Mouse (Mus musculus) monocyte, adult 2 months (primary cell): Measurements from ENCODE around the gene Cks1brt.
"Not testable (repeated sequence)": the region's sequence is repeated elsewhere in the genome, so short reads cannot be mapped to it uniquely, and the experiment has no call there.

ENCODE experiments used
- DNase-seq, 2 experiments: peaks; one replicate each; pipeline ENCODE4 v3.0.0; 2022; ENCODE audit warnings: low spot score in 2 of 2, low read depth in 1 of 2

Gene Cks1brt

GRCm38 (mm10) chr8:85151624-85152023, at the start of gene Cks1brt:
TSS of gene Cks1brt (plus strand) at chr8:85151924.
- DNase-seq, result no peak

DNA sequence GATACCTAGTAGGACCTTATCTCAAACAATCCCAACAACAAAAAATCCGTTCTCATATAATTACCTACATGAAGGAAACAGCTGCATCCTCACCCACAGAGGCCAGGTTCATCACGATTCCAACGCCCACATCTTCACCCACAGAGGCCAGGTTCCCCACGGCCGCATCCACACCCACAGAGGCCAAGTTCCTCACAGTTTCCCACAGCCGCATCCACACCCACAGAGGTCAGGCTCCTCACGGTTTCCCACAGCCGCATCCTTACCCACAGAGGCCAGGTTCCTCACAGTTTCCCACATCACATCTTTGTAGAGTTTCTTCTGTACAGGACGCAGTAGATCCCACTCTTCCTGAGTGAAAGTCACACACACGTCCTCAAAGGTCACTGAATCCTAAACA, 38.5 kb upstream of the Cks1brt start:
- no peak for DNase-seq

DNA sequence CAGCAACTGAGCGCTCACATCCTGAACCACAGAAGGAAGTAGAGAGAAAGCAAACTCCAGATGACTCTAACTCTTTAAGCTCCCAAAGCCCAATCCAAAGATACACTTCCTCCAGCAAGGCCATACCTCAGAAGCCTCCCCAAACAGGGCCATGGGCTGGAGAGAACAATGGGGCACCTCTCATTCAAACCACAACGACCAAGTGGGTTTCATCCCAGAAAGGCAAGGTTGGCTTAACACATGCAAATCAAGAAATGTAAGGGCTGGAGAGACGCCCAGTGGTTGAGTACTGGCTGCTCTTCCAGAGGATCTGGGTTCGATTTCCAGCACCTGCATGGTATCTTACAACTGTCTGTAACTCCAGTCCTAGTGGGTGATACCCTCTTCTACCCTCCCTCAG, 36.2 kb upstream of the Cks1brt start:
- no peak for DNase-seq

GRCm38 (mm10) chr8:85116984-85117383, 34.7 kb upstream of the Cks1brt start:
- no peak for DNase-seq

DNA sequence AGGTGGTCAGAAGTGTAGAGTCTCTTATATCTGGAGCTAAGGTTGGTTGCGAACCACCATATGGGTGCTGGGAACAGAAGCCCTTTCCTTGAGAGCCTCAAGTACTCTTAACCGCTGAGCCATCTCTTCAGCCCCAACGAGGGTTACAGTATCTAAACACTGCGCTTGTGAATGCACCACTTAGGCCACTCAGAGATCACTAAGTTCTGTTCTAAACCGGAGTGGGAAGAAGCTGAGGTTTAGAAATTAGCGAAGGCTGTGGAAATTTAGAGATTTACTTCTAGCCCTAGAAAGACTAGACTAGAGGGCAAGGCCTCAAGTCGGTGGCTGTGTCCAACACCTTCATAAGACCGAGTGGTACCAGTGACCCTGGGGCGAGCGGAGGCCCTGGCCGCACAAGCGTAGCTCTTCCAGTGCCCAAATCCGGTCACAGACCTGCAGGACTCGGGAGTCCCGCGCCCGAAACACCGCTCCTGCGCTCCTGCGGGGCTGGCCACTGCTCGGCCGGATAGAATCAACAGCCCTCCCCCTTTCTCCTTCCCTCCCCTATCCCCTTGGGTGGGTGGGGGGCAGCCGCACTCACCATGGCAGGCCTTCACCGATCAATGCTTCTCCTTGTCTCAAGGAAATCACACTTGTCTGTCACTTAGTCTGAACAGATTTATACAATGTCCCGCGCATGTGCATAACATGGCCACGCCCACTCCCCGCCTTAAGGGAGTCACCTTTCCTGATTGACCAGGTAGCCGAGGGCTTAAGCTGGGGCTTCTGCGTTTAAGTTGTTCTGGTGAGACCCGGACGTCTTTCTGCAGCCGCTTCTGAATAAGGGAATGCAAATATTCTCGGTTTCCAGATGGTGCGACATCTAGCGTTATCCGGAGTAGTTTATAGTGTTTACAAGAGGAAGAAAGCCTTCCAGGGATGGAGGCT, 32.4 kb upstream of the Cks1brt start:
- DNase-seq, result no peak

DNA sequence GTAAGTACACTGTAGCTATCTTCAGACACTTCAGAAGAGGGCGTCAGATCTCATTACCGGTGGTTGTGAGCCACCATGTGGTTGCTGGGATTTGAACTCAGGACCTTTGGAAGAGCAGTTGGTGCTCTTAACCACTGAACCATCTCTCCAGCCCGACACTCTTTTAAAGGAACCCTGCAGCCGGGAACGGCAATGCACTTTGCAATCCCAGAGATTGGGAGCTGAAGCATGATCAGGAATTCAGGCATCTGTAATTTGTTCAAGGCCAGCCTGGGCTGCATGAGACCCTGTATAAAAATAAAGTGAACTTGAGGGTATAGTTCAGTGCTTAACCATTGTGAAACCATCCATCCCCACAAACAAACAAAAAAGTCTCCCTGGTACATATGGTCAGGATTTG, 31.5 kb upstream of the Cks1brt start:
- DNase-seq, result not testable (repeated sequence)

- DNase-seq, result no peak
Observed at GRCm38 (mm10) chr8:85122995-85123394, 28.7 kb upstream of the Cks1brt start, which contains the start of gene Zfp791. TSS of gene Zfp791 (minus strand) at chr8:85123095.

DNA sequence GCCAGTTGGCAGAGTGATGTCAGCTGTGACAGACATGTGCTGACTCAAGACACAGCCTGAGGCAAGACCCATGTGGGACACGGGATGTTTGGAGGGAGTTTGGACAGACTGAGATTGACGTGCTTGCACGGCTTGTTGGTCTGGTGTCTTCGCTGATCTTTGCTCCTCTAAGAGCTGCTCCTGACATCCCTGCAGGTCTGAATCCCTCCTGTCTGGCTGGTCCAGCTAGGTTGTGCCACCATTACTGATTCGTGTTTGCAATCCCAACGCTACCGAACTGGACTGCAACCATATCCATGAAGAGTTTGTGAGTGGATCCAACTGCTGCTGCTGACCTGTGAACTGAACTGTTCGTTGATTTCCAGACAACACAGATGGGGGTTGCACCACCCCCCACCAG, 28.0 kb upstream of the Cks1brt start:
- DNase-seq, result no peak

- no peak for DNase-seq
Observed at GRCm38 (mm10) chr8:85132335-85132734, 19.4 kb upstream of the Cks1brt start.

DNA sequence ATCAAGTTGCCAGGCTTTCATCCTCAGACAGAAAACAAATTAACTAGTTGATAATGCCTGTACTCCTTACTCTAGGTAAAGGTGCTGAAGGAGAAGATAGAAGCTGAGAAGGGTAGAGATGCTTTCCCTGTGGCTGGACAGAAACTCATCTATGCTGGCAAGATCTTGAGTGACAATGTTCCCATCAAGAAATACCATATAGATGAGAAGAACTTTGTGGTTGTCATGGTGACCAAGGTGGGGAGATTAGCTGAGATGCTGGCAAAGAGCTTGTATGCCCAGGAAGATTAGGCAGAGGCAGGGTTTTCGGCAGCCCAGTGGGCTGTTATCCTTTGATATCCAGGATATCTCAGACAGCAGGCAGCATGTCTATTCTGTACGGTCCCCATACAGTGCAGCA, 16.0 kb upstream of the Cks1brt start:
- DNase-seq, result not testable (repeated sequence)

GRCm38 (mm10) chr8:85142516-85142915, 9.2 kb upstream of the Cks1brt start:
- DNase-seq, result peak; percentile 15 to 34

GRCm38 (mm10) chr8:85171291-85171690, 19.6 kb downstream of the Cks1brt start:
- DNase-seq, result no peak

- DNase-seq, result no peak
Observed at GRCm38 (mm10) chr8:85175892-85176291, 24.2 kb downstream of the Cks1brt start.

GRCm38 (mm10) chr8:85192346-85192745, 40.6 kb downstream of the Cks1brt start:
- DNase-seq, result no peak

- no peak for DNase-seq
Observed at GRCm38 (mm10) chr8:85220220-85220619, 68.5 kb downstream of the Cks1brt start.

GRCm38 (mm10) chr8:85220992-85221391, 69.3 kb downstream of the Cks1brt start:
- DNase-seq, result no peak
